Mouse (Mus musculus): ENCODE results near the gene Gm2974.
"Not testable (repeated sequence)": the region's sequence is repeated elsewhere in the genome, so short reads cannot be mapped to it uniquely, and the experiment has no call there.

Gene Gm2974

DNA sequence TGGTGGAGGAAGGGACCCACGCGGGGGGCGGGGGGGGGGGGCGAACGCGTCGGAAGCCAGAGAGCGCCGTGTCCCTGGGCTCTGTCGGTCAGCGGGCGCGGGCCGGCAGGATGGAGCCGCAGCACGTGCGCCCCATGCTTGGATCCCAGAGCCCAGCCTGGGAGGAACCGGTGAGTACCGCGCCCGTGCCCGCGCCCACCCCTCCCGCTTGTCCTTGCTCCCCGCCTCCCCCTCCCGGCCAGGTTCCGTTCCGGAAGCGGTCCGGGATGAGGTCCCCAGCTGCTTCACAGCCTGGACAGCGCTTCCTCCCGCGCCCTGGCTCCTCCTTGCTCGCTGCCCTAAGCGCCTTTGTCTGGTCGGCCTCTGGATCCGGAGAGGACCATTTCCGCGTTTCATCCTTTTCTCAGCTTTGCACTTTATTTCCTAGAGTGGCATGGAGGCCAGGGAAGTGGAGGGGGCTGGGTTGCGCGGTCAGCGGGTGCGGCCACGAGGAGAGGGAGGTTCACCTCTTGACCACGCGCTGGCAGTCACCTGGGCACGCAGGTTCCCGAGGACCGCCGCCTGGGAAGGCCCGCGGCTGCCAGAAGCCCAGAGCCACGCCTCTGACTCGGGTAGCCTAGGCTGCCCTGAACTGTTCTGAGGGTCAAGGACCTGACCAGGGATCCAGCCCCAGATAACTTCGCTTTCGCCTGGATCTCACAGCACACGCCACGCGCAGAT, at the start of gene Gm2974:
Gene Gm2974, plus strand, starts transcription at position 86 of the 720 bp plus-strand sequence.
- peak; percentile 17 for DNase-seq (ENCODE audit: low read depth, low spot score)

DNA sequence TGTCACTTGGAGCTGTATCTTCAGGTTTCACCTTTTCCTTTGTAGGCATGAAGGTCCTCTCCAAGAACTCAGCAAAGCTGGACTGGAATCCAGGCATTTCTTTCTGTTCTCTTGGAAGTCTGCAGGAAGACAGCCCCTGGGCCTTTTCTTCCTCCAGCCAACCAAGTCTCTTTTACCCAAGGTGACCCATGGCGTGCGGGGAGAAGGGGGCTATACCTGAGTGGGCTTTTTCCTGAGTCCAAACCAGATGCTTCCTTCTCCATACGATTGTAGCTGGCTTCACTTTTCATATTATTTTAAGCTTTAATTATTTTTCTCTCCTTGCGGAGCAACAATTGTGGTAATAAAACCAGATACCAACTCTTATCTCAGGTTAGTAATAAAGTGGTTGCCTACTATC, 40.7 kb upstream of the Gm2974 start:
- DNase-seq (ENCODE audit: low read depth, low spot score), result not testable (repeated sequence)

DNA sequence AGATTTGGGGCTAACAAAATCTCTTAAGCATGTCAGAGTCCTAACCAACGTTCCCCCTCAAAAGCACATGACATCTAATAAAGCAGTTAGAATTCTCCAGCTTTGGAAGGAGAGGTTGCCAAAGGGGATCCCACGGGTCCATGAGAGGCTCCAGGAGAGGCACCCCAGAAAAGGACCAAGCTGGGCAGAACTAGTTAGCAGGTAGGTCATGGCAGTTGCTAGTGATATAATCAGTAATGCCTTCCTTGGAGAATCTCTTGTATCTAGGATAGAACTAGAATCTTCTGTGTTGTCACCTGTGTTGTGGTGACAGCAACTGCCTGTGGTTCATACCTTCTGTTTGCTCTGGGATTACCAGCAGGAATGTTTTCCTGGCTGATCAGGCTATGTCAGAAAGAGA, 17.6 kb upstream of the Gm2974 start, which contains the start of gene Gm3127:
Gene Gm3127, plus strand, starts transcription at position 301 of the 400 bp plus-strand sequence.
- not testable (repeated sequence) for DNase-seq (ENCODE audit: low read depth, low spot score)

DNA sequence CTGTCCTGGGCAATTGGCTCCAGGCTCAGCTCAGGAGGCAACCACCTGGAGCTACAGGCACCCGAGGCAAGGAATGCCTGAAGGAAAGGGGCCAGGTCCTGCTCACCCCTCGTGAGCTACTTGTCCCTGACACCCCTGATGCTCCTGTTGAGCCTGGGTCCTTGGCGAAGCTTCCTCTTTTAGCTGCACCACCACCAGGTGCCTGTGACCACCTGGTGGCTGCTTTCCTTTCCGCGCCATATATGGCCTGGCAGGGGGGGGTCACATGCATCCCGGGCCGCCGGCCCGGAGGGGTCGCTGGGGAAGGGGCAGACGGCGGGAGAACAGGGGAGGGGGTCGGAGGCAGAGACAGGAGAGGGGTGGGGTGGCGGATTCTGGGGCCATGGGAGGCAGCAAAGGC, 346 bp upstream of the Gm2974 start:
- DNase-seq (ENCODE audit: low read depth, low spot score), result not testable (repeated sequence)

DNA sequence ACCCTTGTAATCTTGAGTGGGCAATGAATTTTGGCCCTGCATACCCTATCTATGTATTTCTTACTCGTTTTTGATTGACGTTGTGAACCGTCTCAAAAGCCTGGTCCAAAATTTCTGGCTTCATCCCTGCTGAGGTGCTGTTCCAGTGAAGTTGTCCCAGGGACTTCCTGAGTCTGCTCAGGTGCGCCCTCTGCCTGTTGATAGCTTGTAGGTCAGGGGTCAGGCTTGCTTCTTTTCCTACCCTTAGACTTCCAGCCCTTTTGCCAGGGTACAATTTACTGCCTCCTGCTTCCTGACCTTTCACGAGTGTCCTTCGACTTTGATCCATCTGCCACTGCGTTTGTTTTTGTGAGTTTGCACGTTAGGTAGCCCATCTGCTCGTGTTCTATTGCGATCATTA, 999 bp downstream of the Gm2974 start:
- DNase-seq (ENCODE audit: low read depth, low spot score), result not testable (repeated sequence)

DNA sequence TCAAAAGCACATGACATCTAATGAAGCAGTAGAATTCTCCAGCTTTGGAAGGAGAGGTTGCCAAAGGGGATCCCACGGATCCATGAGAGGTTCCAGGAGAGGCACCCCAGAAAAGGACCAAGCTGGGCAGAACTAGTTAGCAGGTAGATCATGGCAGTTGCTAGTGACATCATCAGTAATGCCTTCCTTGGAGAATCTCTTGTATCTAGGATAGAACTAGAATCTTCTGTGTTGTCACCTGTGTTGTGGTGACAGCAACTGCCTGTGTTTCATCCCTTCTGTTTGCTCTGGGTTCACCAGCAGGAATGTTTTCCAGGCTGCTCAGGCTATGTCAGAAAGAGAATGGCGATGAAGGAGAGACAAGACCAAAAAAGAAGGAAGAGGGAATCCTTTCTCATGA, 67.0 kb downstream of the Gm2974 start, which contains the start of gene Gm3138:
Gene Gm3138, plus strand, starts transcription at position 301 of the 400 bp plus-strand sequence.
- not testable (repeated sequence) for DNase-seq (ENCODE audit: low read depth, low spot score)
